Mouse (Mus musculus): ENCODE data around the gene Ankrd13a. TPM values are rescaled to one million over a fixed set of nuclear protein-coding genes. Genes with fewer than 3 reads are reported as not detected.

The Ankrd13a gene
- polyA plus RNA-seq, 2 experiments: 38.6 to 46.6 TPM

GRCm38 (mm10) chr5:114733606-114734005, 40.9 kb upstream of the Ankrd13a start:
- no peak for ATAC-seq (ENCODE audit: insufficient read depth)
- Histone ChIP-seq H3K4me2 (ENCODE audit: low read depth) (no peak overlapping the region), H3K27me3 (ENCODE audit: control insufficient read depth, insufficient read depth, low read length) (no peaks in the 10 kb centered on the region), H3K9ac (replicated peaks) (no peak overlapping the region), H3K9me3 (ENCODE audit: control insufficient read depth, low read length) (no peaks in the 10 kb centered on the region), H3K4me3 (ENCODE audit: insufficient read depth in 1 of 2, low read depth in 2 of 2, low read length in 2 of 2) (no peak overlapping the region), H3K27ac (no peak overlapping the region), H3K4me1 (replicated peaks; ENCODE audit: control insufficient read depth in 2 of 2, insufficient read depth in 2 of 2, low read length in 1 of 2) (0 out of 4 replicates have a peak, but pooled peaks cover 0 to 2% of the 10 kb centered on the region in 2 experiments), H3K36me3 (replicated peaks; ENCODE audit: control insufficient read depth, insufficient read depth, low read depth) (peaks cover 30% of the 10 kb centered on the region)
- DNase-seq (ENCODE audit: low read depth in 3 of 3, low spot score in 3 of 3): no peak
- TF ChIP-seq EP300 (IDR thresholded peaks at IDR 0.05; ENCODE audit: low read depth) (no peak), CTCF (IDR thresholded peaks at IDR 0.05; ENCODE audit: low read depth) (no peak)
- WGBS (ENCODE audit: insufficient replicate concordance): 87% methylated on average over 15 of the region's 15 CpGs

- ATAC-seq (ENCODE audit: insufficient read depth) (no peak), DNase-seq (ENCODE audit: low read depth in 3 of 3, low spot score in 3 of 3) (no peak)
- H3K27me3 ChIP-seq (ENCODE audit: control insufficient read depth, insufficient read depth, low read length): no peaks in the 10 kb centered on the region
- no peaks in the 10 kb centered on the region for H3K9me3 ChIP-seq (ENCODE audit: control insufficient read depth, low read length)
- no peak overlapping the region for H3K27ac ChIP-seq
- H3K4me3 ChIP-seq (ENCODE audit: insufficient read depth in 1 of 2, low read depth in 2 of 2, low read length in 2 of 2): no peak overlapping the region
- 77% methylated on average over 21 of the region's 21 CpGs for WGBS (ENCODE audit: insufficient replicate concordance)
- TF ChIP-seq EP300 (IDR thresholded peaks at IDR 0.05; ENCODE audit: low read depth) (no peak), CTCF (IDR thresholded peaks at IDR 0.05; ENCODE audit: low read depth) (no peak)
- 0 out of 4 replicates have a peak, but pooled peaks cover 0 to 2% of the 10 kb centered on the region in 2 experiments for H3K4me1 ChIP-seq (replicated peaks; ENCODE audit: control insufficient read depth in 2 of 2, insufficient read depth in 2 of 2, low read length in 1 of 2)
- H3K36me3 ChIP-seq (replicated peaks; ENCODE audit: control insufficient read depth, insufficient read depth, low read depth): peaks cover 21% of the 10 kb centered on the region
- no peak overlapping the region for H3K9ac ChIP-seq (replicated peaks)
- no peak overlapping the region for H3K4me2 ChIP-seq (ENCODE audit: low read depth)
These were observed 37.2 kb upstream of the Ankrd13a start for GRCm38 (mm10) chr5:114737090-114737887.

- no peak overlapping the region for H3K4me3 ChIP-seq (ENCODE audit: insufficient read depth in 1 of 2, low read depth in 2 of 2, low read length in 2 of 2)
- 0 out of 4 replicates have a peak, but pooled peaks cover 0 to 2% of the 10 kb centered on the region in 2 experiments for H3K4me1 ChIP-seq (replicated peaks; ENCODE audit: control insufficient read depth in 2 of 2, insufficient read depth in 2 of 2, low read length in 1 of 2)
- H3K9me3 ChIP-seq (ENCODE audit: control insufficient read depth, low read length): no peaks in the 10 kb centered on the region
- no peak for TF ChIP-seq CTCF (IDR thresholded peaks at IDR 0.05; ENCODE audit: low read depth)
- no peak for TF ChIP-seq EP300 (IDR thresholded peaks at IDR 0.05; ENCODE audit: low read depth)
- H3K36me3 ChIP-seq (replicated peaks; ENCODE audit: control insufficient read depth, insufficient read depth, low read depth): peaks cover 23% of the 10 kb centered on the region
- H3K27me3 ChIP-seq (ENCODE audit: control insufficient read depth, insufficient read depth, low read length): no peaks in the 10 kb centered on the region
- DNase-seq (ENCODE audit: low read depth in 3 of 3, low spot score in 3 of 3): no peak
- no peak overlapping the region for H3K9ac ChIP-seq (replicated peaks)
- H3K27ac ChIP-seq: no peak overlapping the region
- H3K4me2 ChIP-seq (ENCODE audit: low read depth): no peak overlapping the region
- peak; percentile 33; the same call in 1 of the 2 replicates for ATAC-seq (ENCODE audit: insufficient read depth)
- WGBS (ENCODE audit: insufficient replicate concordance): 71% methylated on average over 12 of the region's 12 CpGs
These were observed 35.7 kb upstream of the Ankrd13a start for GRCm38 (mm10) chr5:114738707-114739241.

- peaks cover 37% of the 10 kb centered on the region for H3K36me3 ChIP-seq (replicated peaks; ENCODE audit: control insufficient read depth, insufficient read depth, low read depth)
- no peak for TF ChIP-seq CTCF (IDR thresholded peaks at IDR 0.05; ENCODE audit: low read depth)
- TF ChIP-seq EP300 (IDR thresholded peaks at IDR 0.05; ENCODE audit: low read depth): no peak
- WGBS (ENCODE audit: insufficient replicate concordance): 69% methylated on average over 4 of the region's 4 CpGs
- no peak overlapping the region for H3K9ac ChIP-seq (replicated peaks)
- DNase-seq (ENCODE audit: low read depth in 3 of 3, low spot score in 3 of 3) (no peak), ATAC-seq (ENCODE audit: insufficient read depth) (no peak)
- H3K27ac ChIP-seq: no peak overlapping the region
- no peak overlapping the region for H3K4me3 ChIP-seq (ENCODE audit: insufficient read depth in 1 of 2, low read depth in 2 of 2, low read length in 2 of 2)
- H3K4me1 ChIP-seq (replicated peaks; ENCODE audit: control insufficient read depth in 2 of 2, insufficient read depth in 2 of 2, low read length in 1 of 2): 0 out of 4 replicates have a peak, but pooled peaks cover 0 to 2% of the 10 kb centered on the region in 2 experiments
- no peaks in the 10 kb centered on the region for H3K9me3 ChIP-seq (ENCODE audit: control insufficient read depth, low read length)
- H3K27me3 ChIP-seq (ENCODE audit: control insufficient read depth, insufficient read depth, low read length): no peaks in the 10 kb centered on the region
- H3K4me2 ChIP-seq (ENCODE audit: low read depth): no peak overlapping the region
These were observed 33.9 kb upstream of the Ankrd13a start for GRCm38 (mm10) chr5:114740595-114740994.

GRCm38 (mm10) chr5:114742572-114742971, 31.9 kb upstream of the Ankrd13a start:
- no peak for DNase-seq (ENCODE audit: low read depth in 3 of 3, low spot score in 3 of 3)
- Histone ChIP-seq H3K9me3 (ENCODE audit: control insufficient read depth, low read length) (no peaks in the 10 kb centered on the region), H3K36me3 (replicated peaks; ENCODE audit: control insufficient read depth, insufficient read depth, low read depth) (peaks cover 32% of the 10 kb centered on the region)

More at GRCm38 (mm10) chr5:114742572-114742971, 31.9 kb upstream of the Ankrd13a start:
- H3K27ac ChIP-seq: no peak overlapping the region
- H3K9ac ChIP-seq (replicated peaks): no peak overlapping the region
- H3K4me3 ChIP-seq (ENCODE audit: insufficient read depth in 1 of 2, low read depth in 2 of 2, low read length in 2 of 2): no peak overlapping the region
- 81% methylated on average over 10 of the region's 10 CpGs for WGBS (ENCODE audit: insufficient replicate concordance)
- ATAC-seq (ENCODE audit: insufficient read depth): no peak
- TF ChIP-seq CTCF (IDR thresholded peaks at IDR 0.05; ENCODE audit: low read depth) (no peak), EP300 (IDR thresholded peaks at IDR 0.05; ENCODE audit: low read depth) (no peak)
- 0 out of 4 replicates have a peak, but pooled peaks cover 0 to 2% of the 10 kb centered on the region in 2 experiments for H3K4me1 ChIP-seq (replicated peaks; ENCODE audit: control insufficient read depth in 2 of 2, insufficient read depth in 2 of 2, low read length in 1 of 2)
- no peak overlapping the region for H3K4me2 ChIP-seq (ENCODE audit: low read depth)
- H3K27me3 ChIP-seq (ENCODE audit: control insufficient read depth, insufficient read depth, low read length): no peaks in the 10 kb centered on the region
